Mouse (Mus musculus): ENCODE data around the gene Sod3. TPM values are rescaled to one million over a fixed set of nuclear protein-coding genes. Genes with fewer than 3 reads are reported as not detected.
A peak's percentile ranks its signal among the peaks of the same experiment; 100 is the strongest.

The Sod3 gene
- polyA plus RNA-seq, 1 experiment from 2014 or later = 11.3 TPM

GRCm38 (mm10) chr5:52357175-52357754 is 6.3 kb upstream of the Sod3 start:
- Histone ChIP-seq H3K4me1 (replicated peaks; ENCODE audit: control insufficient read depth, insufficient read depth, low read length) (0 out of 2 replicates have a peak, but pooled peaks cover 3% of the 10 kb centered on the region), H3K4me2 (replicated peaks; ENCODE audit: low read depth) (peak overlapping the region; percentile 1; the same call in 1 of the 2 replicates), H3K36me3 (ENCODE audit: control insufficient read depth, insufficient read depth) (no peaks in the 10 kb centered on the region), H3K27ac (ENCODE audit: low read depth, low read length) (no peak overlapping the region), H3K9me3 (ENCODE audit: control insufficient read depth) (no peaks in the 10 kb centered on the region), H3K27me3 (replicated peaks; ENCODE audit: control insufficient read depth, insufficient read depth, low read length) (no peaks in the 10 kb centered on the region), H3K4me3 (ENCODE audit: low read depth, low read length) (no peak overlapping the region), H3K9ac (ENCODE audit: low read depth, low read length) (no peak overlapping the region)
- 34% methylated on average over 9 of the region's 9 CpGs for WGBS
- peak; percentile 13; the same call in 1 of the 2 replicates for ATAC-seq
- no peak for TF ChIP-seq CTCF (IDR thresholded peaks at IDR 0.05; ENCODE audit: low read depth)

DNA sequence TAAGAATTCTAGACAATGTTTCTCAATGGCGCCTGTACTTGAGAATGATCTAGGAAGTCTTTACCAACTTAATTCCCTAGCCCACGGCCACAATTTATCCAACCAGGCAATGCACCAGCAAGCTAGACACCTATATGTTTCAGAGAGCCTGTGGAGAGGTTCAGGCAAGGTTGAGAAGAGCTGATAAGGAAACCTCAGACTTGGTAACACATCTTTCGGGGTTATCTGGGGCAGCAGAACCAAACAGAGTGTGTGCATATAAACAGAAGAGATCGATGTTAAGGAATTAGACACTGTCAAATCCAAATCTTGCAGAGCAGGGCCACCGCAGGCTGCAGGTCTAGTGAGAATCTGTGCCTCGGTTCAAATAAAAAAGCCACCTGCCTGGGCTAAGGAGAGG is 5.5 kb upstream of the Sod3 start:
- no peak overlapping the region for H3K27ac ChIP-seq (ENCODE audit: low read depth, low read length)
- 43% methylated on average over 6 of the region's 6 CpGs for WGBS
- H3K9ac ChIP-seq (ENCODE audit: low read depth, low read length) = no peak overlapping the region
- H3K4me3 ChIP-seq (ENCODE audit: low read depth, low read length) = no peak overlapping the region
- H3K4me1 ChIP-seq (replicated peaks; ENCODE audit: control insufficient read depth, insufficient read depth, low read length) = 0 out of 2 replicates have a peak, but pooled peaks cover 3% of the 10 kb centered on the region
- ATAC-seq = no peak
- no peaks in the 10 kb centered on the region for H3K36me3 ChIP-seq (ENCODE audit: control insufficient read depth, insufficient read depth)
- TF ChIP-seq CTCF (IDR thresholded peaks at IDR 0.05; ENCODE audit: low read depth) = no peak
- H3K9me3 ChIP-seq (ENCODE audit: control insufficient read depth) = no peaks in the 10 kb centered on the region
- H3K4me2 ChIP-seq (replicated peaks; ENCODE audit: low read depth) = no peak overlapping the region
- H3K27me3 ChIP-seq (replicated peaks; ENCODE audit: control insufficient read depth, insufficient read depth, low read length) = no peaks in the 10 kb centered on the region

DNA sequence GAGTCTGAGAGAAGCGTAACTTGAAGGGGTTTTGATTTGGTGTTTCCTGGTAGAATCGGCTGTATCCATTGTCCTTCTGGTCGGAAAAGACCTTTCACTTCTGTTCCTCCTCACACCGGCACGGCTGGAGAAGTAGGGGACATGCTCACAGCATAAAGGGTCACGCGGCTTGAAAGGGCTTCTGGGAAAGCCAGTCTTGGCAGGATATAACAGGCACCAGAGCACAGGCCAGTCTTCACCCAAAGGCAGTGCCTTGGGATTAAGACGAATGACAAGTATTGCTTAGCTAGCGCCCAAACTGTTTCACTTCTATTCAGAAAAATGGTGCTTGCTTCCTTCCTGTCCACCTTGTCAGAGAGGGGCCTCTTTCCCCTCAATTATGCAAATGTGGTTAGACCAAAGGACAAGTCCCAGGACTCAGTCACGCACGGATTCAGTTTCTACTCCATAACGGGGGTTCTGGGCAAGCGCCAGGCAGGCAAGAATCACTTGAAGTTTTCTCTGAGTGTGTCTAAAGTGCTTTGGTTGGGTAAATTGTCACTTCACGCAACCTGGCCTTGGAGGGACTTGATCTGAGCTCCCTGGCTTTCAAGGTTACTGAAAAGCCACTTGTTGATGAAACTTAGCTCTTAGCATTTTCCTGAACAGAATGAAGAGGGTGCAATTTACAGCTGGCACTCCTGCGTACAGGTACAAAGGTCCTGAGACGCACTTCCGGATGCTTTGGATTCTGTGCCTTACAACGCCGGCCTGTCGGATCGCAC is 3.1 kb upstream of the Sod3 start:
- peak overlapping the region; percentile 32; the same call in 1 of the 2 replicates for H3K9ac ChIP-seq (ENCODE audit: low read depth, low read length)
- H3K4me2 ChIP-seq (replicated peaks; ENCODE audit: low read depth) = peak overlapping the region; percentile 51
- WGBS = 39% methylated on average over 21 of the region's 21 CpGs
- no peak overlapping the region; the same call in 1 of the 2 replicates for H3K4me3 ChIP-seq (ENCODE audit: low read depth, low read length)
- no peaks in the 10 kb centered on the region for H3K9me3 ChIP-seq (ENCODE audit: control insufficient read depth)
- peak overlapping the region; percentile 94 for H3K27ac ChIP-seq (ENCODE audit: low read depth, low read length)
- no peaks in the 10 kb centered on the region for H3K36me3 ChIP-seq (ENCODE audit: control insufficient read depth, insufficient read depth)
- H3K27me3 ChIP-seq (replicated peaks; ENCODE audit: control insufficient read depth, insufficient read depth, low read length) = no peaks in the 10 kb centered on the region
- no peak for TF ChIP-seq CTCF (IDR thresholded peaks at IDR 0.05; ENCODE audit: low read depth)
- H3K4me1 ChIP-seq (replicated peaks; ENCODE audit: control insufficient read depth, insufficient read depth, low read length) = 0 out of 2 replicates have a peak, but pooled peaks cover under 1% of the 10 kb centered on the region
- peak; percentile 95 for ATAC-seq

DNA sequence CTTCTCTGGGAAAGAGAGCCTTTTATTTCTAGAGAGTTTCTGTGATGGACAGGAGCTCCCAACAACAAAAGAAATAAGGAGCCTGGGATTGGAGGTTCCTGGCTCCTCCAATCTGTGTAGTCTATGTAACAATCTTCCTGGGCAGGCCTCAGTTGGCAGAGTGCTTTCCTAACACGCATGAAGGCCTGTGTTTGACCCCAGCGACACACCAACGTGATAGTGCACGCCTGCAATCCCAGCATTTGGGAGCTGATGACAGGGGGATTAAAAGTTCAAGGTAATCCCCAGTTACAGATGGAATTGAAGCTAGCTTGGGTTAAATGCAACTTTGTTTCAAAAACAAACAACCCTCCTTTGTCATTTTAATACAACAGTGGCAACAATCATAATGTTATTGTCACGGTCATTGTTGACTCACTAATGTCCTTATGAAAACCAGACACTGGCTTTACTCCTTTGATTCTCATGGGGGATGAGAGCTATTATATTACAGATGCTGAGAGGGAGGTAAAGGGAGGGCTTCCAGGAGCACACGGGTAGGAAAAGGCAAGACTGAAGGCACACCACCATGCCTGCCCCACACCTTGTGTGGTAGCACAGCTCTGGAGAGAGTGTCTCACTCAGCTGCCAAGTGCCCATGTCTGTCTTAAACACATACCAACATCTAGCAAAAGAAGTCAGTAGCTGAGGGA is 669 bp upstream of the Sod3 start:
- 80% methylated on average over 6 of the region's 6 CpGs for WGBS
- Histone ChIP-seq H3K36me3 (ENCODE audit: control insufficient read depth, insufficient read depth) (no peaks in the 10 kb centered on the region), H3K27ac (ENCODE audit: low read depth, low read length) (no peak overlapping the region), H3K4me2 (replicated peaks; ENCODE audit: low read depth) (no peak overlapping the region), H3K4me3 (ENCODE audit: low read depth, low read length) (no peak overlapping the region), H3K9me3 (ENCODE audit: control insufficient read depth) (no peaks in the 10 kb centered on the region), H3K9ac (ENCODE audit: low read depth, low read length) (no peak overlapping the region), H3K4me1 (replicated peaks; ENCODE audit: control insufficient read depth, insufficient read depth, low read length) (no peaks in the 10 kb centered on the region), H3K27me3 (replicated peaks; ENCODE audit: control insufficient read depth, insufficient read depth, low read length) (no peaks in the 10 kb centered on the region)
- TF ChIP-seq CTCF (IDR thresholded peaks at IDR 0.05; ENCODE audit: low read depth) = no peak
- ATAC-seq = no peak

GRCm38 (mm10) chr5:52364521-52364920 is 930 bp downstream of the Sod3 start:
- H3K4me1 ChIP-seq (replicated peaks; ENCODE audit: control insufficient read depth, insufficient read depth, low read length) = no peaks in the 10 kb centered on the region
- H3K9ac ChIP-seq (ENCODE audit: low read depth, low read length) = no peak overlapping the region
- H3K9me3 ChIP-seq (ENCODE audit: control insufficient read depth) = no peaks in the 10 kb centered on the region
- TF ChIP-seq CTCF (IDR thresholded peaks at IDR 0.05; ENCODE audit: low read depth) = no peak
- ATAC-seq = no peak
- H3K27ac ChIP-seq (ENCODE audit: low read depth, low read length) = no peak overlapping the region
- WGBS = 67% methylated on average over 5 of the region's 5 CpGs
- peaks cover 4% of the 10 kb centered on the region; the same call in 1 of the 2 replicates for H3K27me3 ChIP-seq (replicated peaks; ENCODE audit: control insufficient read depth, insufficient read depth, low read length)
- no peaks in the 10 kb centered on the region for H3K36me3 ChIP-seq (ENCODE audit: control insufficient read depth, insufficient read depth)
- no peak overlapping the region for H3K4me3 ChIP-seq (ENCODE audit: low read depth, low read length)
- no peak overlapping the region for H3K4me2 ChIP-seq (replicated peaks; ENCODE audit: low read depth)

GRCm38 (mm10) chr5:52365930-52366329 is 2.3 kb downstream of the Sod3 start:
- Histone ChIP-seq H3K36me3 (ENCODE audit: control insufficient read depth, insufficient read depth) (no peaks in the 10 kb centered on the region), H3K4me2 (replicated peaks; ENCODE audit: low read depth) (no peak overlapping the region), H3K4me1 (replicated peaks; ENCODE audit: control insufficient read depth, insufficient read depth, low read length) (no peaks in the 10 kb centered on the region), H3K27ac (ENCODE audit: low read depth, low read length) (no peak overlapping the region), H3K27me3 (replicated peaks; ENCODE audit: control insufficient read depth, insufficient read depth, low read length) (peaks cover 4% of the 10 kb centered on the region; the same call in 1 of the 2 replicates), H3K9ac (ENCODE audit: low read depth, low read length) (no peak overlapping the region), H3K9me3 (ENCODE audit: control insufficient read depth) (no peaks in the 10 kb centered on the region), H3K4me3 (ENCODE audit: low read depth, low read length) (no peak overlapping the region)
- TF ChIP-seq CTCF (IDR thresholded peaks at IDR 0.05; ENCODE audit: low read depth) = no peak
- 69% methylated on average over 5 of the region's 5 CpGs for WGBS
- ATAC-seq = no peak

All from intestine, postnatal 0 days (tissue).